Mouse (Mus musculus) neutrophil, adult 5-6 weeks (primary cell): ENCODE results near the gene Gm5475. TPM values are rescaled to one million over a fixed set of nuclear protein-coding genes. Genes with fewer than 3 reads are reported as not detected.
"Not testable (repeated sequence)": the region's sequence is repeated elsewhere in the genome, so short reads cannot be mapped to it uniquely, and the experiment has no call there.

Experiments
- ATAC-seq: fragments of 151-379, 151-347 bp; 2 replicates; pipeline ENCODE4 v1.8.0; 2017; ENCODE audit warnings: mild to moderate bottlenecking, moderate TSS enrichment; ENCODE audit not compliant: insufficient number of reproducible peaks, poor library complexity, low FRiP score, severe bottlenecking; ENCODE audit errors: extremely low read depth
- total RNA-seq: library from RNA; stranded (forward); fragments of 200-1000 nt; gene quantifications from 2 replicates; pipeline ENCODE4 v1.2.3, GENCODE M21; 2017

Gm5475 gene
- total RNA-seq: not detected in 2 replicates

GRCm38 (mm10) chr15:100421758-100422197, at the start of gene Gm5475:
Gm5475 (plus strand) TSS chr15:100422147.
- ATAC-seq: not testable (repeated sequence)

- ATAC-seq: no peak
These were observed 46.9 kb upstream of the Gm5475 start for GRCm38 (mm10) chr15:100375066-100375465.

GRCm38 (mm10) chr15:100377847-100378505, 44.0 kb upstream of the Gm5475 start:
- not testable (repeated sequence) for ATAC-seq

GRCm38 (mm10) chr15:100379658-100380057, 42.3 kb upstream of the Gm5475 start:
- ATAC-seq: no peak

- ATAC-seq: no peak
These were observed 41.8 kb upstream of the Gm5475 start for GRCm38 (mm10) chr15:100380104-100380503.

- no peak for ATAC-seq
These were observed 36.2 kb upstream of the Gm5475 start for GRCm38 (mm10) chr15:100385705-100386104.

- no peak for ATAC-seq
These were observed 34.3 kb upstream of the Gm5475 start for GRCm38 (mm10) chr15:100387544-100388223.

- ATAC-seq: no peak
These were observed 33.6 kb upstream of the Gm5475 start for GRCm38 (mm10) chr15:100388224-100388835.

GRCm38 (mm10) chr15:100388886-100389285, 33.1 kb upstream of the Gm5475 start:
- ATAC-seq: no peak

GRCm38 (mm10) chr15:100391066-100391465, 30.9 kb upstream of the Gm5475 start:
- ATAC-seq: no peak

- no peak for ATAC-seq
These were observed 30.3 kb upstream of the Gm5475 start for GRCm38 (mm10) chr15:100391599-100391998.

GRCm38 (mm10) chr15:100393016-100393415, 28.9 kb upstream of the Gm5475 start:
- no peak for ATAC-seq

GRCm38 (mm10) chr15:100395561-100395960, 26.4 kb upstream of the Gm5475 start:
- no peak for ATAC-seq

- no peak for ATAC-seq
These were observed 21.2 kb upstream of the Gm5475 start for GRCm38 (mm10) chr15:100400592-100401250.

- ATAC-seq: no peak
These were observed 20.1 kb upstream of the Gm5475 start for GRCm38 (mm10) chr15:100401811-100402210.

GRCm38 (mm10) chr15:100402347-100402746, 19.6 kb upstream of the Gm5475 start:
- no peak for ATAC-seq

GRCm38 (mm10) chr15:100402798-100403197, 19.1 kb upstream of the Gm5475 start:
- ATAC-seq: no peak

- ATAC-seq: no peak
These were observed 18.5 kb upstream of the Gm5475 start for GRCm38 (mm10) chr15:100403318-100404000.

GRCm38 (mm10) chr15:100406088-100406487, 15.9 kb upstream of the Gm5475 start:
- ATAC-seq: no peak
